Mouse (Mus musculus) leukemia stem cell, adult 10-12 weeks (primary cell): ENCODE measurements around the gene Vmn2r71. TPM values are rescaled to one million over a fixed set of nuclear protein-coding genes. Genes with fewer than 3 reads are reported as not detected.

ENCODE experiments used
- polyA plus RNA-seq: library from polyadenylated mRNA; stranded (reverse); fragments of >175 nt; gene quantifications from 2 replicates; pipeline ENCODE4 v1.2.3, GENCODE M21; 2012; ENCODE audit warnings: low replicate concordance

Gene Vmn2r71
- polyA plus RNA-seq = not detected in 2 replicates

DNA sequence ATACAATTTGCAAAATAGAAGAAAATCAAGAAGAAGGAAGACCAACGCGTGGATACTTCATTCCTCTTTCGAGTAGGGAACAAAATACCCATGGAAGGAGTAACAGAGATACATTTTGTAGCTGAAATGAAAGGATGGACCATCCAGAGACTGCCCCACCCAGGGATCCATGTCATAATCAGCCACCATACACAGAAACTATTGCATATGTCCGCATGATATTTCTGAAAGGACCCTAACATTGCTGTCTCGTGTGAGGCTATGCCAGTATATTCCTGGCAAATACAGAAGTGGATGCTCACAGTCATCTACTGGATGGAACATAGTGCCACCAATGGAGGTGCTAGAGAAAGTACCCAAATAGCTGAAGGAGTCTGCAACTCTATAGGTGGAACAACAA is at the start of gene Vmn2r71:
Vmn2r71 (plus strand) TSS at position 301 of the 400 bp plus-strand sequence.

DNA sequence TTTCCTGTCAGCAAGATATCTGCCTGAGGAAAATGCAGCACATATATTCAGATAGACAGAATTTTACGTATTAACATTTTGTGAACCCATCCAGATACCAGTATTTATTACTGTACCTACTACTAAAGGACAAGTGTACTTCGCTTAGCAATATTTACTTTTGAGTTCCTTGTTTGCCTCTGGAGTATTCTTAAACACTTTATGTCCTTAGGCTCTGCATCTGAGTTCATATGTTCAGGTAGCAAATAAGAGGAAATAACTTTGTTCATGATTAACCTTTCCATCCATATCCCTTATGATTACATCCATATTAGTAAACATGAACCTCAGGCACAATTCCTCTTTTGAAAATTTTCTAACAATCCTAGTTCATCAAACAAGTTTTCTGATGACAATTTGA is 6.2 kb downstream of the Vmn2r71 start, which contains the start of gene Vmn2r70:
Vmn2r70 (minus strand) TSS at position 101 of the 400 bp plus-strand sequence.

Other genes starting within 250 kb of the Vmn2r71 start
- not detected in 2 replicates for gene Vmn2r69, start 147.2 kb upstream of the Vmn2r71 start, polyA plus RNA-seq
- not detected in 2 replicates for gene Vmn2r70, start 6.1 kb downstream of the Vmn2r71 start, polyA plus RNA-seq
- gene Vmn2r72, start 192.0 kb downstream of the Vmn2r71 start, polyA plus RNA-seq = not detected in 2 replicates